Mouse (Mus musculus): ENCODE results near the gene Stambpl1. TPM values are rescaled to one million over a fixed set of nuclear protein-coding genes. Genes with fewer than 3 reads are reported as not detected.

Stambpl1 gene
- total and polyA plus RNA-seq, 2 experiments from 2014 or later = 7.4 to 9.4 TPM

DNA sequence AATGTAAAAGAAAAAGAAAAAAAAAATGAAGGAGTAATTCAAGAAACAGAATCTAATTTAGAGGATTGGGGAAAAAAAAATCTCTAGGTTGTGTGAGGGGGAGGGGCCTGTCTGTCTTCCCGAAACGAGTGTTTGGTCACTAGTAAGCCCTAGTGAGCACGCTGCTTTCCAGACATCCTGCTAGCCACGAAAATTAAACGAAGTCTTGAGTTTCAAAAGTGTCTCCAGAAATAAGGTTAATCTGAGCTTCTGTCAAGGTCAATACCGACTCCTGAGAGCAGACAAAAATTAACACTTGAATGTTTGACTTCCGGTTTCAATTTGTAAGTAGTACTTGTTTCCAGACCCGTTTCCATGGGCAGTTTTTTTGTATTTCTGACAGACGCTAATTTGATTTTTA, 1.1 kb downstream of the Stambpl1 start:
- DNase-seq (ENCODE audit: low spot score) = peak; percentile 36
- H3K27me3 ChIP-seq (ENCODE audit: control insufficient read depth, insufficient read depth, low read length) = no peaks in the 10 kb centered on the region
- TF ChIP-seq CTCF (IDR thresholded peaks at IDR 0.05; ENCODE audit: low read depth) (no peak), EP300 (IDR thresholded peaks at IDR 0.05; ENCODE audit: low read depth) (no peak)
- H3K4me3 ChIP-seq (ENCODE audit: low read depth, low read length) = peak overlapping the region; percentile 72
- peak overlapping the region; percentile 65; the same call in 1 of the 2 replicates for H3K9ac ChIP-seq (replicated peaks; ENCODE audit: low read depth, low read length)
- H3K9me3 ChIP-seq (replicated peaks; ENCODE audit: control insufficient read depth, low read length) = no peaks in the 10 kb centered on the region
- 5% methylated on average over 9 of the region's 9 CpGs for WGBS
- peaks cover 7% of the 10 kb centered on the region; the same call in 1 of the 2 replicates for H3K4me1 ChIP-seq (ENCODE audit: control insufficient read depth, insufficient read depth)
- no peaks in the 10 kb centered on the region for H3K36me3 ChIP-seq (replicated peaks; ENCODE audit: control insufficient read depth, insufficient read depth, low read length)
- ATAC-seq (ENCODE audit: insufficient read depth, low read depth) = no peak
- peak overlapping the region; percentile 83 for H3K4me2 ChIP-seq (ENCODE audit: low read depth, low read length)
- H3K27ac ChIP-seq (ENCODE audit: low read depth) = no peak overlapping the region

- 70% methylated on average over 9 of the region's 9 CpGs for whole genome bisulfite sequencing
These were observed 1.7 kb downstream of the Stambpl1 start for GRCm38 (mm10) chr19:34193683-34194082.

GRCm38 (mm10) chr19:34194132-34194745, 2.2 kb downstream of the Stambpl1 start:
- WGBS = 92% methylated on average over 6 of the region's 6 CpGs
- peak overlapping the region; percentile 83; the same call in 1 of the 2 replicates for H3K4me2 ChIP-seq (ENCODE audit: low read depth, low read length)
- no peak for TF ChIP-seq EP300 (IDR thresholded peaks at IDR 0.05; ENCODE audit: low read depth)
- TF ChIP-seq CTCF (IDR thresholded peaks at IDR 0.05; ENCODE audit: low read depth) = no peak
- H3K4me3 ChIP-seq (ENCODE audit: low read depth, low read length) = no peak overlapping the region
- H3K27ac ChIP-seq (ENCODE audit: low read depth) = no peak overlapping the region
- no peak overlapping the region for H3K9ac ChIP-seq (replicated peaks; ENCODE audit: low read depth, low read length)
- H3K36me3 ChIP-seq (replicated peaks; ENCODE audit: control insufficient read depth, insufficient read depth, low read length) = no peaks in the 10 kb centered on the region
- H3K9me3 ChIP-seq (replicated peaks; ENCODE audit: control insufficient read depth, low read length) = no peaks in the 10 kb centered on the region
- no peak for DNase-seq (ENCODE audit: low spot score)
- no peak for ATAC-seq (ENCODE audit: insufficient read depth, low read depth)
- H3K27me3 ChIP-seq (ENCODE audit: control insufficient read depth, insufficient read depth, low read length) = no peaks in the 10 kb centered on the region
- peaks cover 7% of the 10 kb centered on the region; the same call in 1 of the 2 replicates for H3K4me1 ChIP-seq (ENCODE audit: control insufficient read depth, insufficient read depth)

More at GRCm38 (mm10) chr19:34193683-34194082, 1.7 kb downstream of the Stambpl1 start:
- no peaks in the 10 kb centered on the region for H3K9me3 ChIP-seq (replicated peaks; ENCODE audit: control insufficient read depth, low read length)
- no peak for DNase-seq (ENCODE audit: low spot score)
- peak overlapping the region; percentile 65; the same call in 1 of the 2 replicates for H3K9ac ChIP-seq (replicated peaks; ENCODE audit: low read depth, low read length)
- H3K4me1 ChIP-seq (ENCODE audit: control insufficient read depth, insufficient read depth) = peaks cover 7% of the 10 kb centered on the region; the same call in 1 of the 2 replicates
- peak overlapping the region; percentile 83 for H3K4me2 ChIP-seq (ENCODE audit: low read depth, low read length)
- ATAC-seq (ENCODE audit: insufficient read depth, low read depth) = no peak
- peak overlapping the region; percentile 72 for H3K4me3 ChIP-seq (ENCODE audit: low read depth, low read length)
- H3K36me3 ChIP-seq (replicated peaks; ENCODE audit: control insufficient read depth, insufficient read depth, low read length) = no peaks in the 10 kb centered on the region
- no peak overlapping the region for H3K27ac ChIP-seq (ENCODE audit: low read depth)
- no peaks in the 10 kb centered on the region for H3K27me3 ChIP-seq (ENCODE audit: control insufficient read depth, insufficient read depth, low read length)
- TF ChIP-seq EP300 (IDR thresholded peaks at IDR 0.05; ENCODE audit: low read depth) = no peak
- TF ChIP-seq CTCF (IDR thresholded peaks at IDR 0.05; ENCODE audit: low read depth) = no peak

- DNase-seq (ENCODE audit: low spot score) (no peak), ATAC-seq (ENCODE audit: insufficient read depth, low read depth) (no peak)
- Histone ChIP-seq H3K27me3 (ENCODE audit: control insufficient read depth, insufficient read depth, low read length) (no peaks in the 10 kb centered on the region), H3K4me2 (ENCODE audit: low read depth, low read length) (no peak overlapping the region), H3K9me3 (replicated peaks; ENCODE audit: control insufficient read depth, low read length) (no peaks in the 10 kb centered on the region), H3K36me3 (replicated peaks; ENCODE audit: control insufficient read depth, insufficient read depth, low read length) (no peaks in the 10 kb centered on the region), H3K27ac (ENCODE audit: low read depth) (no peak overlapping the region), H3K4me1 (ENCODE audit: control insufficient read depth, insufficient read depth) (peaks cover 7% of the 10 kb centered on the region; the same call in 1 of the 2 replicates), H3K9ac (replicated peaks; ENCODE audit: low read depth, low read length) (no peak overlapping the region), H3K4me3 (ENCODE audit: low read depth, low read length) (no peak overlapping the region)
- WGBS = 74% methylated on average over 2 of the region's 2 CpGs
- no peak for TF ChIP-seq CTCF (IDR thresholded peaks at IDR 0.05; ENCODE audit: low read depth)
- no peak for TF ChIP-seq EP300 (IDR thresholded peaks at IDR 0.05; ENCODE audit: low read depth)
These were observed 3.0 kb downstream of the Stambpl1 start for GRCm38 (mm10) chr19:34195031-34195430.

- no peaks in the 10 kb centered on the region for H3K9me3 ChIP-seq (replicated peaks; ENCODE audit: control insufficient read depth, low read length)
- ATAC-seq (ENCODE audit: insufficient read depth, low read depth) = no peak
- H3K4me3 ChIP-seq (ENCODE audit: low read depth, low read length) = no peak overlapping the region
- no peak overlapping the region for H3K9ac ChIP-seq (replicated peaks; ENCODE audit: low read depth, low read length)
- H3K4me2 ChIP-seq (ENCODE audit: low read depth, low read length) = no peak overlapping the region
- no peak overlapping the region for H3K27ac ChIP-seq (ENCODE audit: low read depth)
- no peaks in the 10 kb centered on the region for H3K36me3 ChIP-seq (replicated peaks; ENCODE audit: control insufficient read depth, insufficient read depth, low read length)
- TF ChIP-seq CTCF (IDR thresholded peaks at IDR 0.05; ENCODE audit: low read depth) = no peak
- TF ChIP-seq EP300 (IDR thresholded peaks at IDR 0.05; ENCODE audit: low read depth) = no peak
- WGBS = 100% methylated on average over 1 of the region's 1 CpGs
- DNase-seq (ENCODE audit: low spot score) = no peak
- H3K4me1 ChIP-seq (ENCODE audit: control insufficient read depth, insufficient read depth) = no peaks in the 10 kb centered on the region
- H3K27me3 ChIP-seq (ENCODE audit: control insufficient read depth, insufficient read depth, low read length) = no peaks in the 10 kb centered on the region
These were observed 6.0 kb downstream of the Stambpl1 start for GRCm38 (mm10) chr19:34198066-34198465.

- no peaks in the 10 kb centered on the region for H3K4me1 ChIP-seq (ENCODE audit: control insufficient read depth, insufficient read depth)
- 79% methylated on average over 4 of the region's 4 CpGs for WGBS
- ATAC-seq (ENCODE audit: insufficient read depth, low read depth) = no peak
- TF ChIP-seq CTCF (IDR thresholded peaks at IDR 0.05; ENCODE audit: low read depth) = no peak
- H3K36me3 ChIP-seq (replicated peaks; ENCODE audit: control insufficient read depth, insufficient read depth, low read length) = no peaks in the 10 kb centered on the region
- H3K9ac ChIP-seq (replicated peaks; ENCODE audit: low read depth, low read length) = no peak overlapping the region
- DNase-seq (ENCODE audit: low spot score) = no peak
- no peaks in the 10 kb centered on the region for H3K27me3 ChIP-seq (ENCODE audit: control insufficient read depth, insufficient read depth, low read length)
- H3K27ac ChIP-seq (ENCODE audit: low read depth) = no peak overlapping the region
- no peaks in the 10 kb centered on the region for H3K9me3 ChIP-seq (replicated peaks; ENCODE audit: control insufficient read depth, low read length)
- H3K4me2 ChIP-seq (ENCODE audit: low read depth, low read length) = no peak overlapping the region
- H3K4me3 ChIP-seq (ENCODE audit: low read depth, low read length) = no peak overlapping the region
These were observed 6.9 kb downstream of the Stambpl1 start for GRCm38 (mm10) chr19:34198901-34199300.
